Mouse (Mus musculus) heart, postnatal 0 days (tissue): ENCODE results near the gene Fat3.

Source experiments
- CTCF ChIP-seq: IDR thresholded peaks from 2 replicates; pipeline ENCODE4 v1.5.1; 2016; ENCODE audit warnings: antibody characterized with exemption, control low read depth, low read depth
- EP300 ChIP-seq: IDR thresholded peaks from 2 replicates; pipeline ENCODE4 v1.6.1; 2016; ENCODE audit warnings: antibody characterized with exemption, low read depth

DNA sequence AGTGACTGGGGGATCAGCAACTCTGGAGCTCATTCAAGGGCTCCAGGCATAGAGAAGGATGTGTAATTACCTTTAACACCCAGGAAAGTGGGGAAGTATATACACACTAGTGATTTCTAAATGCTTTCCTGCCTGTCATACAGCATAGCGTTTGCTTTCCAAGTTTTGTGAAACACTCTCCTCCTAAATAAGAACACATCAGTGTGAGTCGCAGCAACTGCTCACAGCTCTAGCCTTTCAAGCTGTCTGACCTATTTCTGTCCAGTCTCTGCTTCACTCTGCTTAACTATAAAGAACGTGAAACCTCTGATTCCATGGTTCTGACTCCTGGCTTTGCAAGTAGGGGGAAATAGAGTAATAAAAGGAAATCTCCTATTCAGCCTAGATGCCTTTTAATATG lies 98.3 kb downstream of the Fat3 start:
- TF ChIP-seq CTCF: no peak
- no peak for TF ChIP-seq EP300
